Mouse (Mus musculus) adrenal gland, postnatal 14 days (tissue): ENCODE results near the gene Pik3r2. TPM values are rescaled to one million over a fixed set of nuclear protein-coding genes. Genes with fewer than 3 reads are reported as not detected.
"Not testable (repeated sequence)": the region's sequence is repeated elsewhere in the genome, so short reads cannot be mapped to it uniquely, and the experiment has no call there.

ENCODE experiments used
- DNase-seq: peaks from one replicate; pipeline ENCODE4 v3.0.0; 2021; ENCODE audit warnings: mixed read lengths
- long read RNA-seq, 2 experiments: library from polyadenylated mRNA; stranded (forward); transcript quantifications; one replicate each; pipeline ENCODE4 v2.0.0; 2021
- total RNA-seq: library from RNA; stranded (reverse); gene quantifications from 2 replicates; pipeline ENCODE4 v1.2.3, GENCODE M21; 2021

Pik3r2 gene
- 35.4 and 44.0 TPM in 2 replicates for total RNA-seq
- long read RNA-seq, experiment 1, transcript Pik3r2-201 (16 exons, 3,165 nt), result major isoform, 63 of 83 reads
- long read RNA-seq, experiment 1, partial matches to known transcripts, result 8 of 83 reads
- long read RNA-seq, experiment 1, other reads (novel, unspliced or antisense), result 11 of 83 reads
- long read RNA-seq, experiment 2, transcript Pik3r2-201 (16 exons, 3,165 nt), result major isoform, 37 of 54 reads
- long read RNA-seq, experiment 2, partial matches to known transcripts, result 13 of 54 reads
- long read RNA-seq, experiment 2, other reads (novel, unspliced or antisense), result 4 of 54 reads

DNA sequence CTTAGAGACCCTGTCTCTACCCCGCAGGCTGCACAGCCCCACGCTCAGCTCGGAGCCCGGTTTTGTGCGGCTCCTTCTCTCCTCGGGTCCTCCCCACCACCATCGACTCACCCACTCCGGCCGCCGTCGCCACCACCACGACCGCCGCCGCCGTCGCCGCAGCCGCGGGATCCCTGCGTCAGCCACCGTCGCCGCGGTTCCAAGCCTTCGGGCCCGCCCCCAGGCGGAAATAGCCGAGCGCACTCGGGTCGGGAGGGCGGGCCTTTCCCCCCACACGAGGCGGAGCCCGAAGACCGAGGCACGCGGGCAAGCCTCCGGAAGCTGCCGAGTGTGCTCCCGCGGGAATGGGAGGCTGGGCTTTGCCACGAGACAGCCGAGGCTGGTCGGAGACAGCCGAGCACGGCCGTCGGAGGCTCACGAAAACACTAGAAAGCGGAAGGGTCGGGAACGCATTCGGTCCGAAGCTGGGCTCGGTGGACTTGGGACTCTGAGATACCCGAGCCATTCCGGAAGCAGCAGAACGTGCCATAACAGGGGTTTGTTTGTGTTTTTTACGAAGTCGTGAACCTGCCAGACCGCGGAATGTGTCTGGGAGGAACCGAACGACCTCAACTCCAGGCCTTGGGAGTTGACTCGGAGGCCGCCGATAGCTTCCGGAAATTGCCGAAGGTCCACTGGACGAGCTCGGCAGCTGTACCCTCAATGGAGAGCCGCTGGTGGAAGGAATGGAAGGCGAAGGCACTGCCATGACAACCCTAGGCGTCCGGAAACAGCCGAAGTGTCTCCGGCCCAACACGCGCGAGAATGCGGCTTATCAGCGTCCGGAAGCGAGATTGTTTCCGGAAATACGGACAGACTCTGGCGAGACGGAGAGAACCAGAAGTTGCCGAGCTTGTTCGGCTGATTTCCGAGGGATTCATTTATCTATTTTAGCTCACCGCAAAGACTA lies at the start of gene Pik3r2:
TSS of gene Pik3r2 (minus strand) at position 218 of the 949 bp plus-strand sequence.
- DNase-seq, result peak; percentile 99

DNA sequence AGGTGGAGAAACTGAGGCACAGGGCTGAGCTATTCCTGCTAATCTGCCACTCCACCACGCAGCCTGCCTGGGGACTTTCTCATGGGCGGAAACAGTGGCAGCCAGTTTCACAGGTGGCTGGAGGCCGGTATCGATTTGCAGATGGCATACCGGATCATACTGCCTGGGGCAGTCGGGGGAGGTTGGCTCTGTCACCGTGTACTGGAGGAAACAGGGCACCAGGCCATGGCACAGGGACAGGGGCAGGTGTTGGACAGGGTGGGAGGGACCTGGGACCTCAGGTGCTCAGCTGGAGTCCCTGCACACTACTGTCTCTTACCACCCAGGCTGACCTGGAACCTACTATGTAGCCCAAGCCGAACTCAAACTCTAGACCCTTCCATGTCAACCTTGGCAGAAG lies 49.3 kb upstream of the Pik3r2 start:
- no peak for DNase-seq

DNA sequence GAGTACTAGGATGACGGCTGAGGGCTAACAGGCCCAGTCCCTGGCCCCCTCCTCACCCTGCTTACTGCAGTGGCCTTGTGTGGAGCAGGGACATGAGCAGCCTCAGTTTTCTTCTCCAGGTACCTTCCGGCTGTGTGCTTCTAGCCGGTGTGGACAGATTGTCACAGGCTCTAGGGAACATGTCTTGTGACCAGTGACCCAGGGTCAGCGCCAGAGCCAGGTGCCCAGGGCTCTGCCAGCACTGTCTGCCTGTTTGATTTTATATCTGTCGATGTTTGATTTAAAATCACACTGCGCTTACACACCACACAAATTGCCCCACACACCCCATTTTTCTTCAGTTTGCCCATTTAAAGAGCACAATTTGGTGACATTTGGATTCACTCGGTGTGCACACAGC lies 47.3 kb upstream of the Pik3r2 start:
- no peak for DNase-seq

DNA sequence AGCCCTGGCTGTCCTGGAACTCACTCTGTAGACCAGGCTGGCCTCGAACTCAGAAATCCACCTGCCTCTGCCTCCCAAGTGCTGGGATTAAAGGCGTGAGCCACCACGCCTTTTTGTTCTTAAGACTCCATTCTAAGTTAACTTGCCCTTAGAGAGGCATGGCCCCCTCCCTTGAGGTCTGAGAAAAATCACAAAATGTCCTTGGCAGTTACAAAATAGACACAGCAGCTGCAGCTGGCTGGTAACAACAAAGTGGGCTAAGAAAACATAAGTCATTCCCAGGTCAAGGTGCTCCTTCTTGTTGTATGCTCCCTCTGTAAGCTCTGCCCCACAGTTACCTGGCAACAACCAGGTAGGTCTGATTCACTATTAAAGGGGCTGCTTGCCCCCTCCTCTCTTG lies 46.1 kb upstream of the Pik3r2 start:
- DNase-seq, result not testable (repeated sequence)

DNA sequence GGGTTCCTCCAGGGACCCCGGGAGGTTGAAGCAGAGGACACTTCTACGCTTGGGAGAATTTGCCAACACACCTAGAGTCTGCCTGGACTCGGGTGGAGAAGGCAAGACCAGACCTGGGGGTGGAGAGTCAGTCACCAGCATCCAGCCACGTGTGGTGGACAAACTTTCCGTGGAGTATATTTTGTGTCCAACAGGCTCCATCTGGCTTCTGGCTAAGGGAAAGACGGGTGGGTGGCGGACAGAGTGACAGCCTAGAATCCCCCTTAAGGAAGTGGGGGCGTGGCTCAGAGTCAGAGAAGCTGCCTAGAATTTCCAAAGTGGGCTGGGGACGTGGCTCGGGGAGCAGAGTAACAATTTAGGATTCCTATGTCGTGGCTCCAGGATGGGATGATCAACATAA lies 45.5 kb upstream of the Pik3r2 start:
- DNase-seq, result no peak

DNA sequence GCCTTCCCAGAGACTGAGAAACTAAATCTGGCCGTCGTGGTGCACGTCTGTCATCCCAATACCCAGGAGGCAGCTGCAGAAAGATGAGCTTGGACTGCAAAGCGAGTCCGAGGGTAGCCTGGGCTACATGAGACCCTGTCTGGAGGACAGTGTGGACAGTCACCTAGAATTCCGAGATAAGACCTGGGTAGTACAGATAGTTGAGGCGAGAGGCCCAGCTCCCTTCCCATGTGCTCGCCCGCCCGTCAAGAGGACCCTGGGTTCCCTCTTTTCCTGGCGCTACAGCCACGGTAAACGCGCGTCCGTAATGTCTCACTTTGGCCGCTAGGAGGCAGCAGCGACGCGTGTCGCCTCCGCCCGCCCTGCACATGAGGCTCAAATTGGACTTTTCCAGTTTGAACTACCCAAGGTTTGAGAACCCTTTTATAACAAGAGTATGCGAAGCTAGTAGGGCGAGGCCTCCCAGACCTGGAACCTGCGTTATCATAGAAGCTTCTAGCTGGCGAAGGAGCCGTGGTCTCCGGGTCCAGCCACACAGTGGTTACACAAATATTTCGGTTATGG lies 45.0 kb upstream of the Pik3r2 start:
- DNase-seq, result peak; percentile 79

DNA sequence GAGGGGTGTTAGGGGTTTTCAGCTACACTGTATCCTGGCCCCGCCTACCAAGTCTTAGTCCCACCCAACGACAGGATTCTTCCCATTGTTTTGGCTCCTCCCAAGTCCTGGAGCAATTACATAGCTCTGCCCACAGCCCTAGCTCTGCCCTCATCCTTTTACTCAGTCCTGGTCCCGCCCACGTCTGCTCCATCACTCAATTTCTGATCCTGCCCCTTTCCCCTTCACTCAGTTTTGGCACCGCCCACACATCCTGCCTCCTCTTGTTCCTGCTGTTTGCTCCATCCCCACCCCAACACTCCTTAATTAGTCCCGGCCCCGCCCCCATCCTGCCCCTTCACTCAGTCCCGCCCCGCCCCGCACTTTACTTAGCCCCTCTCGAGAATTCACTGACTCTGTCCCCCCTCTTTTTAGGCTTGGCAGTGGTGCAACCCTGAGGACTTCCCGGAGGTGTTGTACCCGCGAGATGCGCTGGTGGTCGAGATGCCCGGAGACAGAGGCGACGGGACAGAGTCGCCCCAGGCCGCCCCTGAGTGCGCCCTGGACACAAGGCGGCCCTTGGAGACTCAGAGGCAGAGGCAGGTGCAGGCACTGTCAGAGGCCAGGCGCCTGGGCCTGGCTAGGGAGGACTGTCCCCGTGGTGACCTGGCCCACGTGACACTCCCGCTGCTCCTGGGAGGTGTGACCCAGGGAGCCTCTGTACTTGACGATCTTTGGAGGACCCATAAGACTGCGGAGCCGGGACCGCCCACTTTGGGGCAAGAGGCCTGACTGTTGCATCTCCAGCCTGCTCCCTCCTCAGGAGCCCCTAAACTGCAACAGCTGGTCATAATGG lies 43.8 kb upstream of the Pik3r2 start:
- DNase-seq, result peak; percentile 75

DNA sequence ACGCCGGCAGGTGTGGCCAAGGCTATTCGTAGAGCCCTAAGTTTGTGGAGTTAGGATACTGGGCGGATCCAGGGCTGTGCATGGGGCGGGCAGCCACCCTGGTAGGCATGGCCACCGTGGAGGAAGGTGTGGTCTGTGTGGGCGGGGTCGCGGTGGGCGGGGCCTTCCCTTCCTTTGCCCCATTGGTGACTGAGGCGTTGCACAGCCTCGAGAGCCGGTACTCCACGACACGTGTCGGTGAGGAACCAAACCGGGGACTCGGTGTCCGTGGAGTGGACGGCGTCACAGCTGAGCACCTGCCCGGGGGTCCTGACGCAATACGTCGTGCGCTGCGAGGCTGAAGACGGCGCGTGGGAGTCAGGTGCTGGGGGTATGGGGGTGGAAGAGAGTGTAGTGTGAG lies 40.2 kb upstream of the Pik3r2 start:
- DNase-seq, result peak; percentile 67

DNA sequence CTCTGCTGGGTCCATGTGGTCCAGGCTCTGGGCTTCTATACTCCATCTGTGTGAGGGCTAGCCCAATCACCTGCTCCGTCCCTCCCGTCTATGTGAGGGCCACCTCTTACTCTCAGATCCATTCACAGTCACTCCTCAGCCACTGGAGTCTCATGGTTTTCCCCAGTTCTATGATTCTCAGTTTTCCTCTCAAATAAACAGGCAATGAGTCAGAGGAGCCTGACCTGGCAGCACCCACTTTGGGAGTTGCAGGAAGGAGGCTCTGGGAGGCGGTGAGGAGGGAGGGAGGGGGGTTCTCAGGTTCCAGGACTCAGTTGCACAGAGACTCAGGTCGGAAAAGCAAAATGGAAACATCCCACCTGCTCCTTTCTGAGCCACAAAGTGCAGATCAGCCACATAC lies 36.4 kb upstream of the Pik3r2 start:
- no peak for DNase-seq

DNA sequence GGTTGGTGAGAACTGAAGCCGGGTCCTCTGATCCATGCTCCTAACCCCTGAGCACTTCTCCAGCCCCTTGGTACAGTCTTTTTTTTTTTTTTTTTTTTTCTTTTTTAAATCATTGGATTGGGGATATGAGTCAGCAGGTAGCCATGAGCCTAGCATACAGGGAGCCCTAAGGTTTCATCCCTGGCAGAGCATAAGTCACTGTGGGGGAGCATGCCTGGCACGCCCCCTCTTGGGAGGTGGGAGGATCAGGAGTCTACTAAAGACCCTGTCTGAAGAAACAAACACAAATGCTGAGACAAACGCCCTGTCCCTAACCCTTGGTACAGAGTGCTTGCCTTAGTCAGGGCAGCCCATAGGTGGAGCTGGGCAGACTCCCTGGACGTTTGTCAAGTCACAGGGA lies 35.5 kb upstream of the Pik3r2 start:
- no peak for DNase-seq

DNA sequence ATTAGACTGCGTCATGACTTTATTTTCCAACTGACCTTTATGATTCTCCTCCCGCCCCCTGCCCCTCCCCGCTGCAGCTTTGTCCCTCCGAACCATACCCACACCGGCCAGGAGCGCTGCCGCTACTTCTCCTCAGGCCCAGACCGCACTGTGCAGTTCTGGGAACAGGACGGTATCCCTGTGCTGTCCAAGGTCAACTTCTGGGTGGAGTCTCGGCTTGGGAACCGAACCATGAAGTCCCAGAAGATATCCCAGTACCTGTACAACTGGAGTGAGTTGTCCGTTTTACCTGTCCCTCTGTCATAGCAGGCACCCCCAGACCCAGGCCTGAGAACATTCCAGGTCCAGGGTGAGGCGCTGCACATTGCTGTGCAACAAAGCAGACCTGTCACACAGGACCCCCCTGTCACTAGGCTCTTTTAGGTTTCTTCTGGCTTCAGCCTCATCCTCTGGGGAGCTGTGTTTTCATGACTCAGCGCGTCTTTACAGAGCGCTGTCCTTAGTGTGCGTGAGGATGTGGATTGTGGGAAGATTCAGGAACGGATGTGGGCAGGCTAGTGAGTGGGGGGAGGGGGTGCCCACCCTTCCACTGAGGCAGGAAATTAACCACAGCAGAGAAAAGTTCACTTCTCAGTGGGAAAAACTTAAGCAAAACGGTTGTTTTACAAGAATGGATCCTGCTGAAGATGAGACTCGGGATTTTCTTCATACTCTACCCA lies 34.6 kb upstream of the Pik3r2 start:
- DNase-seq, result no peak

DNA sequence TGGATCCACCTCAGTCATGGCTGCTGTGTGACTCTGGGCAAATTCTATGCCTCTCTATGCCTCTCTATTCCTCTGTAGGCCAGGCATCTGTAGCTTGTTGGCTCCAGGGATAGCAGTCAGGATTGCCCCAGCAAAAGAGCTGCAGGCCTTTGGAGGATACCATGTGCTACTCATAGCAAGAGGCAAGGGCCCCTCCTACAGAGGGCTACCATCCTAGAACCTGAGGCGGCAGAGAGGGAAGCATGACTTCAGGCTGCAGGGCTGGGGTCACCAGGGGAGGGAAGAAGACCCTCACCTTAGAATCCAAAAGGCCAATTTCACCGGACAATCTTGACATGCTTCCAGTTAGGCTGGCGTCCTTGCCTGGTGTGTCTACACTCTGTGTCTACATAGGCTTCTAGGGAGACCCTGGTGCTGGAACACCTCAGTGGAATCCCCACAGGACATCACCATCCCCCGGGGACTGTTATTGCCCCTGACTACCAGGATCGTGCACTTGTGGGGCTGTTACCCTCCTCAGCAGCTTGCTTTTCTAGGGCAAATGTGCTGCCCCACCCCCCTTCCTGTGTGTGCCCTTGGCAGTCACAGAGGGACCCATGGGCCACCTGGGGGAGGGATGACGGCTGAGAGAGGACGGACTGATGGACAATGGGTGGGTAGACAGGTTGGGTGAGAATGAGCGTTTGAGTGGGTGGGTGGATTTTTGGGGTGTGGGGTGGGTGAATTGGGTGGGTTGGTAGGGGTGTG lies 32.6 kb upstream of the Pik3r2 start:
- DNase-seq, result no peak

DNA sequence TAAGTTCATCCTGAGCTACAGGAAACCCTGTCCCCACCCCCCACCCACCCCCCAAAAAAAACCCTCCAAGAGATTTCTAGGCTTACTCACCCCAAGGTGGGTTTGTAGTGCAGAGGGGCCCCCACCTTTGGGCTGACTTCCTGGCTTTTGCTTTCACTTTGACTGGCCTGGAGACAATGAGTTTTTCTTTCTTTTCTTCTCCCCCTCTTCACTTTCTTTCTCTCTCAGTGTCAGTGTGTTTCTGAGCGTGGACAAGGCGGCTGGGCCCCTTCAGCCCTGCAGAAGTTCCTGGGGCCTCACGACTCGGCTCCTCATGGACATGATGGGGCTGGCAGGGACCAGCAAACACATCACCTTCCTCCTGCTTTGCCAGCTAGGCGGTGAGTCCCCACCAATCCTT lies 31.7 kb upstream of the Pik3r2 start, which contains the start of gene Il12rb1:
TSS of gene Il12rb1 (plus strand) at position 211 of the 400 bp plus-strand sequence.
- no peak for DNase-seq

DNA sequence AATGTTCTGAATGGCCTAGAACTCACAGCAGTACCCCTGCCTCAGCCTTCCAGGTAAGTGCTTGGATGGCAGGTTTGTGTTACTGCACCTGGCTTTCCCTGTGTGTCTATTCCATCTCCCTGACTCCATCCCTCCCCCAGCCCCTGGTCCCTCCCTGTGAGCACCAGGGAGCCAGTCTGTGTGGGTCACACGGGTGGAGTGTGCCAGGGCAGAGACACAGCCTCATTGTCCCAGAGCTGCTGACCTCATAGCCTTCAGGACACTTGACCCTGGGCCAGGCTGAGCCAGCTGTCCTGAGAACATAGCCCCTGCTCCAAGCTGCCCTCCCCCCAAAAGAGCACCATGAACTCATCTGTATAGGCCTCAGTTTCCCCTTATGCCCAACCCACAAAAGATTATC lies 30.8 kb upstream of the Pik3r2 start:
- DNase-seq, result no peak

DNA sequence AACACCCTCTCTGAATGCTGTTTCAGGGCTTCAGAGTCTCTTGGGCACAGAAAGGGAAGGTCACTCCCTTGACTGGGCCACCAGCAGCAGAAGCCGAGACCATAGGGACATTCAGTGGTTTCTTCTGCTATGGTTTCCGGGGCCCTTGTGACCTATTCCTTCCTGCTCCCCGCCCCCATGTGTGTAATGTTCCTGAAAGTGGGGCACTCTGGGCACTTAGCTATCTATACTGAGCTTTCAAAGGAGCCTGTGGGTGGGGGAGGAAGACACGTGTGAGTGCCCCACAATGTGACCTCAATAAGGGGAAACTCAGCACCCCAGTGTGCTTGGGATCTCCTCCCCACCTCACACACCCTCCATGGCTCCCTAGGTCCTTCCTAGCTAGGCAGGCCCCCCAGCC lies 30.0 kb upstream of the Pik3r2 start:
- no peak for DNase-seq

DNA sequence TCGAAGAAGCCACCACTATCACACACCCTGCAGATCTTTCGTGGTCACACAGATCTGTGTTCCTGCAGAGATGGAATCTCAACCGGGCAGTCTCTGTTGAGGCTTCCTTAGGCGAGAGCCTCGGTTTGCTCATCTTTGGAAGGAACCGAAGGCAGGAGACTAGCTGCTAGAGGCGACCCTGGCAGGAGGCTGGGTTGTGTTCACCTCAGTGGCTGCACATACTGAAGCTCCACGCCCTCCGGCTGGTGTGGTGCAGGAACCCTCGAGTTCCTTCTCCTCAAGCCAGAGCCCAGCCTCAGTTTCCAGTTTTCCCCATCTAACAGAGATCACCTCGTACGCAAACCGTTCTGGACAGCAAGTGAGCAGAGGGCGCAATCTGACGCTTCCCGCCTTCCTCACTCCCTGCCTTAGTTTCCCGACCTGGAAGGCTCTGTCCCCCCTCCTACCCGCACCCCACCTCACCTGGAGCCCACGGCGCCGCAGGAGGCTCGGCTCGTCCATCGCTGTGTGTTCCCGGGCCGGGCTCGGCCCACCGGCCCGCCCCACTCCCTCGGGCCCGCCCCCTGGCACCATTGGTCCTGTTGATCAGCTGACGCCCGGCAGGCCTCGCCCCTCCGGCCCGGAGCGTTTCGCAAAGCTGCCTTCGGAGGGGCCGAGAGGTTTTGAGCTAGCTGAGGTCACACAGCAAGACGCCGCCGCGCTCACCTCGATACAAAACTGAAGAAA lies 28.1 kb upstream of the Pik3r2 start, which contains the start of gene Mast3:
TSS of gene Mast3 (minus strand) at position 574 of the 726 bp plus-strand sequence.
- DNase-seq, result peak; percentile 95

DNA sequence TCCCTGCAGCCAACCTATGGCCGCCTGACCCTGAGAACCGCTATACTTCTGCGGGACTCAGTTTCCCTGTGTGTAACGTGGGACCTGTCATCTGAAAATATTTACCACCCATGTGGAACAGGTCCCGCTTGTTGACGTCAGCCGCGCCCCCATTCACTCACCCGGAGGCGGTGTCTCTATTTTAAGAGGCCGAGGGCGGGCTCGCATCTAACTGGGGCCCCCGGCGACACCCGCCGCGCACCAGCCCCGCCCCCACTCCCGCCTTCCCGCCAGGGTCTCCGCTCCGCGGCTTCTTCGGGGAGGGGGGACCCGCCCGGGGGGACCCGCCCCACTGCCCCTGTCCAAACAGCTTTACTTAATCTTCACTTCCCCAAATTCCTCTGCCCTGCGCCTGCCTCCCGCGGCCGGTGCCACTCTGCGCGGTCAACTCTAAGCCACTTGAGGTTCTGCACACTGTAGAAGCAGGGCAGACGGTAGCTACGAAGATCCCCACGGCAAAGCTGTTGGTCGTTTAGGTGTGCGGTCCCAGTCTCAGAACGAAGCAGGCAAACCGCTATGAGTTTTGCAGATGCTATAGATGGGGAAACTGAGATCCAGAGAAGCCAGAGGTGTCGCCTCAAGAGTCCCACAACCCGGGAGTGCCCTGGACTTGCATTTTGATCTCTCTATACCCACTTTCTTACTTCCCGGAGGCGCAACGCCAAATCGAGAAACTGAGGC lies 27.4 kb upstream of the Pik3r2 start:
- DNase-seq, result peak; percentile 59

DNA sequence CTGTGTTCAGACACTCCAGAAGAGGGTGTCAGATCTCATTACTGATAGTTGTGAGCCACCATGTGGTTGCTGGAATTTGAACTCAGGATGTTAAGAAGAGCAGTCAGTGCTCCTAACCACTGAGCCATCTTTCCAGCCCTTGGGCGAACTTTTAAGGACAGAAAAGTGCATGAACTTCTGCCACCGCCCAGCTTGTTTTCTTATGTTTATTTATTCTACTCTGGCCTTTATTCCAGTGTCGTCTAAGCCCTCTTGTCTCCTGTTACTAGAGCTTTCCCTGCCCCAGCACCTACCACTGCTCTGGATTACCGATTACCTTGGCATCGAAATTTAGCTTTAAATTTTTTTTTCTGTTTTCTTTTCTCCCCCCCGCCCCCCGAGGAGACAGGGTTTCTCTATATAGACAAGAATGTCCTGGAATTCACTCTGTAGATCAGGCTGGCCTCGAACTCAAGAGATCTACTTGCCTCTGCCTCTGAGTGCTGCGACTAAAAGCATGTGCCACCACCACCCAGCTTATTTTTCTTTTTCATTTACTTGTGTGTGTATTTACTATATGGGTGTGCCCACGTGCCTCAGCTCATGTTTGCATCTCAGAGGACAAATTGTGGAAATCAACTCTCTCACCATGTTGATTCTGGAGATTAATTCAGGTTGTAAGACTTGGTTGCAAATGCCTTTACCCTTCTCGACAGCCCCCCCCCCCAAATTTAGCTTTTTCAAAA lies 26.4 kb upstream of the Pik3r2 start:
- no peak for DNase-seq
